ENCODE assay signal across 9 mouse cellular contexts in genomic region chr19:7617696-7618095, GRCm38 (mm10). TPM values are rescaled to one million over a fixed set of nuclear protein-coding genes. Genes with fewer than 3 reads are reported as not detected.
DNase-seq lines count a peak whose midpoint lies in the region; ATAC-seq and TF ChIP-seq lines count a peak whose summit lies in the region.
"Had no signal": no experiment of that assay in that cellular context is flagged by ENCODE, and none has a peak within 500 bp of the region (broad histone marks: within the 10 kb centered on the region; RNA-seq: fewer than 3 reads in every experiment).

No protein-coding gene starts in this region.

- DNase-seq in 416B (ENCODE audit: low read depth) (peak; percentile 66), MN1 (ENCODE audit: low spot score) (peak; percentile 49)
- peak; percentile 58 to 64 for DNase-seq in cerebellum, postnatal 36 days
- peak; percentile 34 for DNase-seq in gastrocnemius, postnatal 25 days
- peak; percentile 64 for DNase-seq in kidney, adult 2 months
- DNase-seq in liver, embryonic 14.5 days (ENCODE audit: low read depth in 3 of 3, low spot score in 3 of 3), result peak; percentile 14 to 34 (median 27)
- peak; percentile 14 for DNase-seq in yolk sac, embryonic 10.5 days (ENCODE audit: low spot score)

- TF ChIP-seq EP300 in liver, embryonic 14.5 days (IDR thresholded peaks at IDR 0.05; ENCODE audit: low read depth), result no peak

- no peaks in the 10 kb centered on the region for H3K27me3 ChIP-seq in kidney, adult 2 months (replicated peaks; ENCODE audit: control insufficient read depth, insufficient read depth, low read length)
- H3K27me3 ChIP-seq in liver, embryonic 14.5 days (ENCODE audit: control insufficient read depth, insufficient read depth, low read length), result peaks cover under 1% of the 10 kb centered on the region
- no peaks in the 10 kb centered on the region for H3K27me3 ChIP-seq in neural tube, embryonic 14.5 days (ENCODE audit: control insufficient read depth, insufficient read depth, low read length)

- no peak overlapping the region for H3K9ac ChIP-seq in liver, embryonic 14.5 days (replicated peaks)
- H3K9ac ChIP-seq in neural tube, embryonic 14.5 days (replicated peaks; ENCODE audit: low read depth, low read length), result no peak overlapping the region

- no peak overlapping the region for H3K4me3 ChIP-seq in kidney, adult 2 months (ENCODE audit: insufficient read depth, low read depth, low read length)
- no peak overlapping the region for H3K4me3 ChIP-seq in liver, embryonic 14.5 days (ENCODE audit: insufficient read depth in 1 of 2, low read depth in 2 of 2, low read length in 2 of 2)
- H3K4me3 ChIP-seq in neural tube, embryonic 14.5 days (ENCODE audit: low read depth, low read length), result no peak overlapping the region

- 39% methylated on average over 7 of the region's 7 CpGs for WGBS in kidney, adult 2 months
- 31% methylated on average over 7 of the region's 7 CpGs for WGBS in liver, embryonic 14.5 days (ENCODE audit: insufficient replicate concordance)
- WGBS in neural tube, embryonic 14.5 days, result 45% methylated on average over 7 of the region's 7 CpGs

- TF ChIP-seq CTCF in kidney, adult 2 months (conservative IDR thresholded peaks at IDR 0.05; ENCODE audit: insufficient read depth, insufficient read length, low read depth, low read length), result peak; percentile 75
- peak; percentile 79 for TF ChIP-seq CTCF in liver, embryonic 14.5 days (IDR thresholded peaks at IDR 0.05; ENCODE audit: low read depth)

- no peaks in the 10 kb centered on the region for H3K36me3 ChIP-seq in kidney, adult 2 months (ENCODE audit: control insufficient read depth, insufficient read depth, low read length)
- H3K36me3 ChIP-seq in liver, embryonic 14.5 days (replicated peaks; ENCODE audit: control insufficient read depth, insufficient read depth, low read depth), result no peaks in the 10 kb centered on the region
- H3K36me3 ChIP-seq in neural tube, embryonic 14.5 days (ENCODE audit: control insufficient read depth, insufficient read depth, low read length), result no peaks in the 10 kb centered on the region

- H3K9me3 ChIP-seq in liver, embryonic 14.5 days (ENCODE audit: control insufficient read depth, low read length), result no peaks in the 10 kb centered on the region
- no peaks in the 10 kb centered on the region for H3K9me3 ChIP-seq in neural tube, embryonic 14.5 days (ENCODE audit: control insufficient read depth, low read length)

- no peak for TF ChIP-seq POLR2A in kidney, adult 2 months (IDR thresholded peaks at IDR 0.05; ENCODE audit: low read depth, low read length)

- ATAC-seq in liver, embryonic 14.5 days (ENCODE audit: insufficient read depth), result no peak
- ATAC-seq in neural tube, embryonic 14.5 days (ENCODE audit: low read depth), result peak; percentile 31; the same call in 1 of the 2 replicates

- H3K4me2 ChIP-seq in liver, embryonic 14.5 days (ENCODE audit: low read depth), result no peak overlapping the region
- H3K4me2 ChIP-seq in neural tube, embryonic 14.5 days (ENCODE audit: low read depth, low read length), result no peak overlapping the region

- H3K27ac ChIP-seq in kidney, adult 2 months (ENCODE audit: insufficient read depth, low read depth, low read length), result no peak overlapping the region
- H3K27ac ChIP-seq in liver, embryonic 14.5 days, result no peak overlapping the region
- H3K27ac ChIP-seq in neural tube, embryonic 14.5 days (ENCODE audit: low read depth, low read length), result no peak overlapping the region

- H3K4me1 ChIP-seq in kidney, adult 2 months (ENCODE audit: control insufficient read depth, insufficient read depth, low read length), result no peaks in the 10 kb centered on the region
- no peaks in the 10 kb centered on the region for H3K4me1 ChIP-seq in liver, embryonic 14.5 days (replicated peaks; ENCODE audit: control insufficient read depth in 2 of 2, insufficient read depth in 2 of 2, low read length in 1 of 2)
- no peaks in the 10 kb centered on the region for H3K4me1 ChIP-seq in neural tube, embryonic 14.5 days (ENCODE audit: control insufficient read depth, insufficient read depth, low read length)

RNA-seq across cellular contexts. Expression of gene Hrasls5, which starts 5.4 kb away (rescaled TPM):
- total RNA-seq in gastrocnemius, postnatal 25 days (2021), result not detected
- polyA plus RNA-seq in kidney, adult 2 months (2012; rRNA removed), result 0.42 and 1.4 TPM in 2 replicates
- 0.04 TPM in 1 of 2 replicates, not detected in the other for polyA plus RNA-seq in liver, embryonic 14.5 days (2012; rRNA removed)
- polyA plus RNA-seq in liver, embryonic 14.5 days (2014; fragmentation: Nextera tagmentation; extraction: Ambion mirVana), result not detected in 2 replicates
- not detected in 2 replicates for polyA plus RNA-seq in neural tube, embryonic 14.5 days (2014; fragmentation: Nextera tagmentation; extraction: Ambion mirVana)
- total RNA-seq: gastrocnemius, adult 8-10 months had no signal

RNA-seq across cellular contexts. Expression of gene Lgals12, which starts 10.7 kb away (rescaled TPM):
- 1 to 10 TPM in 1 of 2 experiments, under 1 TPM in 1; 0.20 to 6.1 TPM for total RNA-seq in gastrocnemius, postnatal 25 days (2021)
- polyA plus RNA-seq in kidney, adult 2 months (2012; rRNA removed), result 5.1 and 5.3 TPM in 2 replicates
- polyA plus RNA-seq in liver, embryonic 14.5 days (2012; rRNA removed), result 0.01 TPM in 1 of 2 replicates, not detected in the other
- polyA plus RNA-seq in liver, embryonic 14.5 days (2014; fragmentation: Nextera tagmentation; extraction: Ambion mirVana), result not detected in 2 replicates
- polyA plus RNA-seq in neural tube, embryonic 14.5 days (2014; fragmentation: Nextera tagmentation; extraction: Ambion mirVana), result 0.16 and 0.17 TPM in 2 replicates

Comparison
In these comparisons a context has a peak if more than half of its experiments do, and no peak if none do; other contexts are left out.
1. DNase-seq: peak in every context shown above with its lines; median percentile 66 in 416B; 64 in kidney, adult 2 months; 61 in cerebellum, postnatal 36 days; 49 in MN1; 34 in gastrocnemius, postnatal 25 days; 27 in liver, embryonic 14.5 days; 14 in yolk sac, embryonic 10.5 days.